Mouse (Mus musculus): ENCODE results near the gene Anapc15-ps. TPM values are rescaled to one million over a fixed set of nuclear protein-coding genes. Genes with fewer than 3 reads are reported as not detected.

Gene Anapc15-ps
- polyA plus RNA-seq, 1 experiment from 2014 or later, result not detected

DNA sequence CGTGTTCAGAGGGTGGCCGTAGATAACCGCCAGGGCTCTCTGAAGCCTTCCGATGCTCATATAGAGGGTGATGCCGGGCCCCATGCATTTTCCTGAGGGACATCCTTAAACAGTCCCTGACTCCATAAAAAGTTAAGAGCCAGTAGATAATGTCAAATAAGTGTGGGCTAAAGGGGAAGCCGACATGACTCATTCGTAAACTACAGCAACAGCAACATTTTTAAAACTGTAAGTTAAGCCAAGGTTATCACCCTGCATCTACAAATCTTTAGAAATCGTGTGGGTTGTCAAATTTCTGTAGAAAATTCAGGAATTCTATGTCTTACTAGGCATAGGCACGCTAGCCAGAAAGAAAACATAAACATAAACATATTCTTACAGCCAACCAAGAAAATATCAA lies 33.6 kb upstream of the Anapc15-ps start:
- no peak overlapping the region for H3K9ac ChIP-seq
- H3K27me3 ChIP-seq, result no peaks in the 10 kb centered on the region
- H3K4me3 ChIP-seq, result no peak overlapping the region
- ATAC-seq (ENCODE audit: insufficient number of reproducible peaks, insufficient read depth, low FRiP score, low TSS enrichment, low read depth), result no peak
- peaks cover 39% of the 10 kb centered on the region for H3K4me1 ChIP-seq
- H3K27ac ChIP-seq, result no peak overlapping the region
- H3K36me3 ChIP-seq, result no peaks in the 10 kb centered on the region
- no peaks in the 10 kb centered on the region for H3K9me3 ChIP-seq
- H3K4me2 ChIP-seq, result no peak overlapping the region
- WGBS, result 88% methylated on average over 9 of the region's 9 CpGs

- no peak for ATAC-seq (ENCODE audit: insufficient number of reproducible peaks, insufficient read depth, low FRiP score, low TSS enrichment, low read depth)
- Histone ChIP-seq H3K27me3 (no peaks in the 10 kb centered on the region), H3K9ac (no peak overlapping the region), H3K9me3 (no peaks in the 10 kb centered on the region), H3K4me1 (peaks cover 31% of the 10 kb centered on the region), H3K27ac (no peak overlapping the region), H3K4me3 (no peak overlapping the region), H3K4me2 (no peak overlapping the region), H3K36me3 (no peaks in the 10 kb centered on the region)
- WGBS, result 57% methylated on average over 3 of the region's 3 CpGs
These were observed 32.5 kb upstream of the Anapc15-ps start for GRCm38 (mm10) chr10:95705747-95706146.

GRCm38 (mm10) chr10:95704847-95705246 lies 31.6 kb upstream of the Anapc15-ps start:
- Histone ChIP-seq H3K4me1 (peaks cover 22% of the 10 kb centered on the region), H3K9ac (no peak overlapping the region), H3K4me2 (no peak overlapping the region), H3K4me3 (no peak overlapping the region), H3K9me3 (no peaks in the 10 kb centered on the region), H3K27me3 (no peaks in the 10 kb centered on the region), H3K27ac (no peak overlapping the region), H3K36me3 (no peaks in the 10 kb centered on the region)
- 93% methylated on average over 6 of the region's 6 CpGs for WGBS
- ATAC-seq (ENCODE audit: insufficient number of reproducible peaks, insufficient read depth, low FRiP score, low TSS enrichment, low read depth), result no peak

GRCm38 (mm10) chr10:95703730-95704129 lies 30.5 kb upstream of the Anapc15-ps start:
- Histone ChIP-seq H3K27me3 (no peaks in the 10 kb centered on the region), H3K4me3 (no peak overlapping the region), H3K9ac (no peak overlapping the region), H3K27ac (no peak overlapping the region), H3K36me3 (no peaks in the 10 kb centered on the region), H3K4me1 (peaks cover 11% of the 10 kb centered on the region), H3K4me2 (no peak overlapping the region), H3K9me3 (no peaks in the 10 kb centered on the region)
- WGBS, result 88% methylated on average over 5 of the region's 5 CpGs
- no peak for ATAC-seq (ENCODE audit: insufficient number of reproducible peaks, insufficient read depth, low FRiP score, low TSS enrichment, low read depth)

GRCm38 (mm10) chr10:95700422-95700821 lies 27.2 kb upstream of the Anapc15-ps start:
- Histone ChIP-seq H3K4me2 (no peak overlapping the region), H3K27me3 (no peaks in the 10 kb centered on the region), H3K36me3 (no peaks in the 10 kb centered on the region), H3K4me3 (no peak overlapping the region), H3K27ac (no peak overlapping the region), H3K4me1 (no peaks in the 10 kb centered on the region), H3K9ac (no peak overlapping the region), H3K9me3 (no peaks in the 10 kb centered on the region)
- ATAC-seq (ENCODE audit: insufficient number of reproducible peaks, insufficient read depth, low FRiP score, low TSS enrichment, low read depth), result no peak
- 42% methylated on average over 4 of the region's 4 CpGs for WGBS

- Histone ChIP-seq H3K9me3 (no peaks in the 10 kb centered on the region), H3K9ac (no peak overlapping the region), H3K36me3 (no peaks in the 10 kb centered on the region), H3K4me3 (no peak overlapping the region), H3K4me2 (no peak overlapping the region), H3K27me3 (no peaks in the 10 kb centered on the region), H3K4me1 (no peaks in the 10 kb centered on the region; the same call in 1 of the 2 replicates), H3K27ac (no peak overlapping the region)
- 78% methylated on average over 8 of the region's 8 CpGs for WGBS
- no peak for ATAC-seq (ENCODE audit: insufficient number of reproducible peaks, insufficient read depth, low FRiP score, low TSS enrichment, low read depth)
These were observed 25.9 kb upstream of the Anapc15-ps start for GRCm38 (mm10) chr10:95698920-95699714.

DNA sequence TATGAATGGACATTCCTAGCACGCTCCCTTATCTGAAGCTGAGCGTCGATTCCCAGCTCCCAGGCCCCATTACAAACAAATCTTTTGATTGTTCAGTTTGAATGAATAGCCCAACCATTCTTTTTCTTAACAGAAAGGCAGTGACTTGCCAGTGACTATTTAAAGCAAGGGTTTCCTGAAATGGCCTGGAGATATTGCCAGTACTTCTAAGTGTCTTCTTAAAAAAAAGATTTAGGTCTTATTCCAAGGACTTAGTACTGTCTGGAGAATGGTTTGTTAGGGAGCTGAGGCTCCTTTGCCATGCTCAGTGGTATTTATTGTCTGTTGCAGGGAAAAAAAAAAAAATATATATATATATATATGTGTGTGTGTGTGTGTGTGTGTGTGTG lies 23.0 kb upstream of the Anapc15-ps start:
- H3K4me2 ChIP-seq, result no peak overlapping the region
- no peak overlapping the region for H3K27ac ChIP-seq
- H3K4me1 ChIP-seq, result no peaks in the 10 kb centered on the region; the same call in 1 of the 2 replicates
- no peaks in the 10 kb centered on the region for H3K9me3 ChIP-seq
- no peaks in the 10 kb centered on the region for H3K36me3 ChIP-seq
- H3K27me3 ChIP-seq, result no peaks in the 10 kb centered on the region
- H3K4me3 ChIP-seq, result no peak overlapping the region
- no peak for ATAC-seq (ENCODE audit: insufficient number of reproducible peaks, insufficient read depth, low FRiP score, low TSS enrichment, low read depth)
- WGBS, result 57% methylated on average over 3 of the region's 3 CpGs
- H3K9ac ChIP-seq, result no peak overlapping the region

GRCm38 (mm10) chr10:95695603-95696252 lies 22.5 kb upstream of the Anapc15-ps start:
- Histone ChIP-seq H3K9ac (no peak overlapping the region), H3K9me3 (no peaks in the 10 kb centered on the region), H3K36me3 (no peaks in the 10 kb centered on the region), H3K27ac (no peak overlapping the region), H3K27me3 (no peaks in the 10 kb centered on the region), H3K4me3 (no peak overlapping the region), H3K4me2 (no peak overlapping the region), H3K4me1 (no peaks in the 10 kb centered on the region; the same call in 1 of the 2 replicates)
- ATAC-seq (ENCODE audit: insufficient number of reproducible peaks, insufficient read depth, low FRiP score, low TSS enrichment, low read depth), result no peak
- 86% methylated on average over 18 of the region's 18 CpGs for WGBS

DNA sequence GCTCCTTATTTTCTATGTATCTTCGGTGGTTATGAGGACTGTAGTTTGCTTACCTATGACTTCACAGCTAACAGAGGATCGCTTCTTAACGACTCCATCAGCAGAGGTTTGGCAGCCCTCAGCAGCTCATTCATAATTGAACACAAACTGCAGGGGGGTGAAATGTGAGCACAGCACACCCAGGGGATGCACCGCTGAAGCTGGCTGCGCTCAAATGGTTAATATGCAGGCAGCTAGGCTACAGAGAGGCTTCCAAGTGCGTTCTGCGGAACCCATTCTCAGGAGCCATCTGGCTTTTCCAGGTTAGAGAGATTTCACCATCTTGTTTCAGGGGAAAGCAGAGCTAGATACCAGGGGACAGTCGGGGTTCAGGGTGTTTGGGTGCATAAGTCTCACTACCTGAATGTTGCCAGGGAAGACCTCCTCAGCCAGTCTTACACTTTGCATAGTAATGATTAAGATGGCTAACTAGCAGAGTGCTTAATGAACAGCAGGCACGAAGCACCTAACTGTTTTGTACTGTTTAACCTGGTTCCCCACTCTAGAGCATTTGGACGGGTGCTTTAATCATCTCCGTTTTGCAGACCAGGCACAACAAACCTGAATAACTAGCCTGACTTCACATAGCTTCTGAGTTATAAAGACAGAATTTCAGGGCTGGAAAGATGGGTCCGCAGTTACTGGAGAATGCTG lies 21.5 kb upstream of the Anapc15-ps start:
- H3K9me3 ChIP-seq, result no peaks in the 10 kb centered on the region
- no peak overlapping the region for H3K27ac ChIP-seq
- H3K4me3 ChIP-seq, result no peak overlapping the region
- no peaks in the 10 kb centered on the region for H3K27me3 ChIP-seq
- H3K36me3 ChIP-seq, result no peaks in the 10 kb centered on the region
- peak overlapping the region; percentile 7; the same call in 1 of the 2 replicates for H3K4me2 ChIP-seq
- H3K9ac ChIP-seq, result no peak overlapping the region
- ATAC-seq (ENCODE audit: insufficient number of reproducible peaks, insufficient read depth, low FRiP score, low TSS enrichment, low read depth), result no peak
- H3K4me1 ChIP-seq, result no peaks in the 10 kb centered on the region; the same call in 1 of the 2 replicates
- 55% methylated on average over 12 of the region's 12 CpGs for WGBS

DNA sequence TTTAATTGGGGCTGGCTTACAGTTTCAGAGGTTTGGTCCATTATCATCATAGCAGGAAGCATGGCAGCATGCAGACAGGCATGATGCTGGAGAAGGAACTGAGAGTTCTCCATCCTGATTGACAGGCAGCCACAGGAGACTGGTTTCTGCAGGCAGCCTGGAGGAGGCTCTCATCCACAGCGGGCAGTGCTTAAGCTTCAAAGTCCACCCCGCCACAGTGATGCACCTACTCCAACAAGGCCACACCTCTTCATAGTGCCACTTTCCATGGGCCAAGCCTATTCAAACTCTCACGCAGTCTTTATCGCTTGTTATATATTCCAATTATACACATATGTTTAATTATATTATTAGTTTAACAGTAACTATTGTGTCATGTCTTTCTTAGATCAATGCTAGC lies 18.1 kb upstream of the Anapc15-ps start:
- Histone ChIP-seq H3K4me3 (no peak overlapping the region), H3K27ac (no peak overlapping the region), H3K9me3 (no peaks in the 10 kb centered on the region), H3K36me3 (no peaks in the 10 kb centered on the region), H3K9ac (no peak overlapping the region), H3K4me2 (no peak overlapping the region), H3K27me3 (no peaks in the 10 kb centered on the region), H3K4me1 (no peaks in the 10 kb centered on the region; the same call in 1 of the 2 replicates)
- no peak for ATAC-seq (ENCODE audit: insufficient number of reproducible peaks, insufficient read depth, low FRiP score, low TSS enrichment, low read depth)
- 90% methylated on average over 4 of the region's 4 CpGs for WGBS

GRCm38 (mm10) chr10:95689833-95690232 lies 16.6 kb upstream of the Anapc15-ps start:
- Histone ChIP-seq H3K4me1 (peaks cover 5% of the 10 kb centered on the region; the same call in 1 of the 2 replicates), H3K27me3 (no peaks in the 10 kb centered on the region), H3K27ac (no peak overlapping the region), H3K9ac (no peak overlapping the region), H3K9me3 (no peaks in the 10 kb centered on the region), H3K4me2 (no peak overlapping the region), H3K36me3 (no peaks in the 10 kb centered on the region), H3K4me3 (no peak overlapping the region)
- no peak for ATAC-seq (ENCODE audit: insufficient number of reproducible peaks, insufficient read depth, low FRiP score, low TSS enrichment, low read depth)
- WGBS, result 90% methylated on average over 1 of the region's 1 CpGs
